Mouse (Mus musculus): ENCODE measurements at regions not wholly inside any gene's neighbourhood (a gene's known extent, or its start where the extent isn't known, plus 50 kb on each side); places are given as distances from the start of the nearest gene placed in this dataset.

- TF ChIP-seq EP300 (optimal IDR thresholded peaks at IDR 0.05) (no peak), CTCF (IDR thresholded peaks at IDR 0.05; ENCODE audit: low read depth) (no peak)
These were observed 178.7 kb upstream of the Tbc1d5 start for GRCm38 (mm10) chr17:51357690-51358361.
